In the genomic region with DNA sequence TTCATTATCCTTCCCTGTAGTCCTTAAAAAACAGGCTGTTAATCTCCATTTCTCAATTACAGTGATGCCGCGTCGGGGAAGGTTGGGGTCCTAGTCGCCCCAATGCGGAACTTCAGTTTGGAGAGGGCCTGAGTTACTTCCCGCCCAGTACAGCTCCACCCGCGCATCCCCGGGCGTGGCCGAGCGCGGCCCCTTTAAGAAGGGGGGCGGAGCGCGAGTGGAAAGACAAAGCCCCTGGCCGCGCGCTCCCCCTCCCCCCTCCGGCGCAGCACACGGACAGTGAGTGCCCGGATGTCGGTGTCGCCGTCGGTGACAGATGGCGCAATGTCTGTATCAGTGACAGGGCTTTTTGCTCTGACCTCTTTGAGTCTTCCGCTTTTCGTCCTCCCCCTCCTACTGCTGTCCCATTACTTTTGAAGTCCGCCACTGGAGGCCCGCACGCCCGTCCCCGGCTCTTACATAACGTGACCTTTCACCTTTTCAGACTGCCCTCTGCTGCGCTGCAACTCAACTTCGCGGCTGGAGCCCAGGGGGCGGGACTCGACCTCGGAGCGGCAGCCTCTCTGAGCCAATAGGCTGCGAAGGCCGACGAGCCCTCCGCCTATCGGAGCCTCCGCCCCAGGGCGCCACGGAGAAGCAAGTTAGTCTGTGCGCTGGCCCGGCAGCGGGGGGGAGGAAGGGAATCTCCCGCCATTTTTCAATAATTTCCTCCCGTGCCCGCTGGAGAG, we compare ENCODE assay signal across 8 mouse cellular contexts. TPM values are rescaled to one million over a fixed set of nuclear protein-coding genes. Genes with fewer than 3 reads are reported as not detected.
A peak's percentile ranks its signal among the peaks of the same experiment; 100 is the strongest.
DNase-seq lines count a peak whose midpoint lies in the region; ATAC-seq lines count a peak whose summit lies in the region.

Baz1b (plus strand) TSS at position 644 of the 728 bp plus-strand sequence.

- H3K36me3 ChIP-seq in lung, embryonic 16.5 days (ENCODE audit: control insufficient read depth, insufficient read depth, low read length): 0 out of 2 replicates have a peak, but pooled peaks cover 4% of the 10 kb centered on the region

- peaks cover 24% of the 10 kb centered on the region for H3K4me1 ChIP-seq in lung, embryonic 16.5 days (replicated peaks; ENCODE audit: control insufficient read depth, insufficient read depth, low read length)

- WGBS in lung, embryonic 16.5 days: under 1% methylated on average over 57 of the region's 57 CpGs

- peak; percentile 96 to 97 for ATAC-seq in hematopoietic stem cell, adult 5-6 weeks (replicated peaks in 1 of 2; ENCODE audit: insufficient read depth in 1 of 2, low FRiP score in 2 of 2, low TSS enrichment in 1 of 2, low read depth in 1 of 2, poor library complexity in 2 of 2, severe bottlenecking in 2 of 2)
- ATAC-seq in lung, embryonic 16.5 days (ENCODE audit: low read depth): peak; percentile 98

- no peaks in the 10 kb centered on the region for H3K27me3 ChIP-seq in lung, embryonic 16.5 days (ENCODE audit: control insufficient read depth, insufficient read depth, low read depth, low read length)

- H3K4me3 ChIP-seq in lung, embryonic 16.5 days (ENCODE audit: low read length): peak within 1 kb of the TSS; percentile 99

- H3K27ac ChIP-seq in lung, embryonic 16.5 days (ENCODE audit: low read length): peak within 1 kb of the TSS; percentile 97

- H3K4me2 ChIP-seq in lung, embryonic 16.5 days (ENCODE audit: low read depth, low read length): peak within 1 kb of the TSS; percentile 78

- H3K9ac ChIP-seq in lung, embryonic 16.5 days (ENCODE audit: low read length): peak within 1 kb of the TSS; percentile 98

- no peaks in the 10 kb centered on the region for H3K9me3 ChIP-seq in lung, embryonic 16.5 days (ENCODE audit: control insufficient read depth, low read length)

- peak; percentile 90 for DNase-seq in MEL-GATA-1-ER (ENCODE audit: extremely low read depth, low read depth)
- peak; percentile 99 for DNase-seq in cerebellum, adult 8-10 months
- DNase-seq in forelimb bud, embryonic 11.5 days (ENCODE audit: low read depth, low spot score): peak; percentile 96
- peak; percentile 93 for DNase-seq in layer of hippocampus, adult 9-10 months (ENCODE audit: low spot score)
- peak; percentile 86 for DNase-seq in ovary, postnatal 10 days (ENCODE audit: low spot score)
- DNase-seq in thymus, postnatal 10 days (ENCODE audit: low spot score in 2 of 2): peak; percentile 96 to 98

RNA-seq across cellular contexts. Expression of gene Baz1b, which starts in this region (rescaled TPM):
- total RNA-seq in hematopoietic stem cell, adult 5-6 weeks (2017): 159 and 184 TPM in 2 replicates
- polyA plus RNA-seq in lung, embryonic 16.5 days (2015; fragmentation: Nextera tagmentation; extraction: Ambion mirVana): 33.8 and 35.3 TPM in 2 replicates

Comparison
In these comparisons a context has a peak if more than half of its experiments do, and no peak if none do; other contexts are left out.
1. Peak in every context shown above with its lines: DNase-seq, ATAC-seq, H3K4me3 ChIP-seq and H3K27ac ChIP-seq.